Mouse (Mus musculus) cerebellum, postnatal 4 days (tissue): ENCODE measurements around the gene Naa60.
"Not testable (repeated sequence)": the region's sequence is repeated elsewhere in the genome, so short reads cannot be mapped to it uniquely, and the experiment has no call there.

ENCODE experiments used
- DNase-seq, 2 experiments: peaks; one replicate each; pipeline ENCODE4 v3.0.0; 2022; ENCODE audit warnings: low spot score in 2 of 2, mixed read lengths in 1 of 2

The Naa60 gene

DNA sequence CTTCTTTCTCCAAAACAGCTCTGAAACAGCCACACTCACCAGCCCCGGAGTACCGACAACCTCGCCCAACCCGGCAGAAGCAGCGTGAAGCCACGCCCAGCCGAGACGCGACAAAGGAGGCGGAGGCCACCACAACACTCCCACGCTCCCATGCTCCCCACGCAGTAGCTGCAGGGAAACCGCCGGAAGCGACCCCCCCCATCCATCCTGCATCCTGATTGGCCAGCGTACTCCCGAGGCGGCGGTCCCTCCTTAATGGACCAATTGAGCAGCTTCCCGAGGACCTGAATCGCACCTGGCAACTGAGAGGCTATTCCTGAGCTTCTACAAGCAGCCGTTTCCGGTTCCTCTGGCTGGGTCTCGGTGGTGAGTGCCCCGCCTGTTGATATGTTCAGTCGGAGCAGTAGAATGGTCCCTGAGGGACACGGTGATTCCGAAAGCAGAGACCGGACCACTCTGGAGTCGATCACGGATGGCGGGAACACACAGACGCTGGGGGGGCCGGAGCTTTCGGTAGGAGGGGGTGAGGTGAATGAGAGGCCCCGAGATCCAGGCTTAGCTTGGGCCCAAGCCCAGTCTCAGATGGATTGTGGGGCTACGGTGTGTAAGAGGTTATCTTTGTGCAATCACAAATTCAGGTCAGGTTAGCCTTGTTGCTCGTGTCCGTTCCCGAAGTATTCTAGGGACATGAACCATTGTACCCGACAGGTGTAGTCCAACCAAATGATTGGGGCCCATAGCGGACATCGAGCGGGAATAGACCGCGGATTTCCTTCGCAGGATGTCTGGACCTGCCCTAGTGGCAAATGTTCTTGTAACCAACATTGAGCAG lies at the start of gene Naa60:
TSS of gene Naa60 (plus strand) at position 160 of the 832 bp plus-strand sequence.
- DNase-seq, result peak; percentile 69 to 87

DNA sequence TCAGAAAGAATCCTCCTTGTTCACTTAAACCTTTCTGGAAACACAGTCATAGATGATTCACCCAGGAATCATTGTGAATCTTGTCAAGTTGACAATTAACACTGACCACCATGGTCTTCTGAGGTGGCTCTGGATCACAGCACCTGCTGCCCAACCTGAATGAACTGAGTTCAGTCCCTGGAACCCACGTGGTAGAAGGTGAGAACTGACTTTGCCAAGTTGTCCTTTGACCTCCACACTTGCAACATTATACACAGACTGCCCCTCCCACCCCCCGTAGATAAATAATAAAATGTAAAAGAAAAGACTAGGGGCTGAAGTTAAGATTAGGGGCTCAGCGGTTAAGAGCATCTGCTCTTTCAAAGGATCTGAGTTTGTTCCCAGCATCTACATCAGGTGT lies 44.2 kb upstream of the Naa60 start:
- no peak for DNase-seq

DNA sequence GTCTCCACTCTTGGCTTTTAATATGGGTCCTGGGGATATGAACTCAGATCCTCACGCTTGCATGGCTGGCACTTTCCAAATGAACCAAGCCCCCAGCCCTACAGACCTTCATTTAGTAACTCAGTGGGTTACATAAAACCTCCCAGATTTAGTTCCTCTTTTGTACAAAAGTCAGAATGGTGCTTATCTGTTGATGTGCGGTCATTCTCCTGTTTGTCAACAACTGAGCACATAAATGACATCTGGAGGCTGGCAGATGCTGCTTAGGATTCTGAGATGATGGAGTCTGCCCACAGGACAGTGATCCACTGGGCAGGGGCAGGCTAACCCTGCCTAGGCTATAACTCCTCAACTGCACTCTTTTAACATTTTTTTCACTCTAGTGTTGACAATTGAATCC lies 42.4 kb upstream of the Naa60 start:
- DNase-seq, result no peak

DNA sequence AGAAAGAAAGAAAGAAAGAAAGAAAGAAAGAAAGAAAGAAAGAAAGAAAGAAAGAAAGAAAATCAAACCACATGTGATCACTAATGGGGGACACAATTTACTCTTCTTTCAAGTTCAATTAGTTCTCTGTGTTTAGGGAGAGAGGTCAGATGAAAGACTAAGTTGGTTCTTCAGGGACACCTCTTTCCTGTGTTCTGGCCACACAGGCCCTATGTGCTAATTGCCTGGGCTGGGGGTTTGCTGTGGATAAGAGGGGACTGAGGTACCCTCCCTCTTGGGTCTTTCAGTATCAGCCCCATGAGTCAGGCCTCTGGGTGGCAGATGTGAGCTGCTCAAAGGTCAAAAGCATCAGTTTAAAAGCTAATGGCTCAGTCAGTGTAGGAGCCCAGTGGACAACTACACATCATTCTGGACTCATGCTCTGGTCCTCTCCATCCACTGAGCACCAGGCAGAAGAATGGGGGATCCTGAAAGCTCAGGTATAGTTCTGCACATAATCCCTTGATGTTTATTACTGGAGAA lies 41.5 kb upstream of the Naa60 start, which contains the start of gene Olfr15:
TSS of gene Olfr15 (plus strand) at position 291 of the 522 bp plus-strand sequence.
- DNase-seq, result no peak

DNA sequence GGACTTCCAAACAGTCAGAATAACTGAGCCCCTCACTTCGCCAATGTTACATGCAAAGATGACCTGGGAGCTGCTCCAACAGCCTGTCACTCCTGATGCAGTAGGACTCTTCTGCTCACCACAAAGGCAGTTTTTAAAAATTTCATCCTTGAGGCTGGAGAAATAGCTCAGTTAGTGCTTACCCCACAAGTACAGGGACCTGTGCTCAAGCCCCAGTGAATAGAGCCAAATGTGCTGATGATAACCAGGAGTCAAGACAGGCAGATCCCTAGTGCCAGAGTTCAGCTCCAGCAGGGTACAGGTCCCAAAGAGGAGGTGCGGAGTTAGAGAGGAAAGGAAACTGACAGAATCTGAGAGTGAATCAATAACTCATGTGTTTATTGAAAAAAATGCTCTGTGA lies 36.7 kb upstream of the Naa60 start:
- no peak for DNase-seq

DNA sequence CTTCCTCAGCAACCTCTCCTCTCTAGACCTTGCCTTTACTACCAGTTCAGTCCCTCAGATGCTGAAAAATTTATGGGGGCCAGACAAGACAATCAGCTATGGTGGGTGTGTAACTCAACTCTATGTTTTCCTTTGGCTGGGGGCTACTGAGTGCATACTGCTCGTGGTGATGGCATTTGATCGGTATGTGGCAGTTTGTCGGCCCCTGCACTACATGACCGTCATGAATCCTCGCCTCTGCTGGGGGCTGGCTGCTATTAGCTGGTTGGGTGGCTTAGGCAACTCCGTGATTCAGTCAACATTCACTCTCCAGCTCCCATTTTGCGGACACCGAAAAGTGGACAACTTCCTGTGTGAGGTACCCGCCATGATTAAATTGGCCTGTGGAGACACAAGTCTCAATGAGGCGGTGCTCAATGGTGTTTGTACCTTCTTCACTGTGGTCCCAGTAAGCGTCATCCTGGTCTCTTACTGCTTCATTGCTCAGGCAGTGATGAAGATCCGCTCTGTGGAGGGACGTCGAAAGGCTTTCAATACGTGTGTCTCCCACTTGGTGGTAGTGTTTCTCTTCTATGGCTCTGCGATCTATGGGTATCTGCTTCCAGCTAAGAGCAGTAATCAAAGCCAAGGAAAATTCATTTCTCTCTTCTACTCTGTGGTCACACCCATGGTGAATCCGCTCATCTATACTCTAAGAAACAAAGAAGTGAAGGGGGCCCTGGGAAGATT lies 32.9 kb upstream of the Naa60 start:
- DNase-seq, result no peak

DNA sequence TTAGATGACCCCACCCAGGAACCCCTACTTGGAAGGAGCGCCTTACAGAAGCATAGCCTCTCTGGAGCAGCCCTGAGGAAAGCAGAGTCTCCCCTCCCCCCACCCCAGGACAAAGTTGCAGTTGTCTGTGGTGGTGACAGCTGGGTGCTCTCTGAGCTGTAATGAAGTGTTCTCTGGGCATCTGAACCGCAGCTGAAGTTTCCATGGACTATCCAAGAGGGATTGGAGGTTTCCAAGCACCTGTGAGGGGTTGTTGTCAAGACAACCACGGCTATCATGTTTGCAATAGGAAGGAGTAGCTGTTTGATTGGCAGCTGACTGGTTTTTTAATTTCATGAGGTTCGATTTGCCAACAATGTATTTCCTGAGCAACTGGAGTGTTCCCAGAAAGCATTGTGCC lies 29.2 kb upstream of the Naa60 start:
- DNase-seq, result no peak

DNA sequence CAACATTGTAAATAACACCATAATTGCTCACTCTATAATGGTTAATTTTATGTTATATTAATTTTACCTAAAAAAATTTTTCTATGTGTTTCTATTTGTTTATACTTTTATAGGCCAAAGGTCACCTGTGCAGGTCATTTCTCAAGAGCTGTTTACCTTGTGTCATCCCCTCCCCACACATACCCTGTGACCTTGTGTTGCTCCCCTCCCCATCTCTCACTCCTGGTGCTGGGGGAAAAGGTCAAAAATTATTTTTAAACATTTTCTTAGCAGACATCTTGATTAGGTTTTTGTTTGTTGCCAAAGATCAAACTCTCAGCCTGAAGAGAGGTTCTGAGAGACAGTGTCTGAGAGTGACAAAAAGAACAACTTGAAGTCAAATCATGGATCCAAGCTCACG lies 28.4 kb upstream of the Naa60 start:
- DNase-seq, result no peak

DNA sequence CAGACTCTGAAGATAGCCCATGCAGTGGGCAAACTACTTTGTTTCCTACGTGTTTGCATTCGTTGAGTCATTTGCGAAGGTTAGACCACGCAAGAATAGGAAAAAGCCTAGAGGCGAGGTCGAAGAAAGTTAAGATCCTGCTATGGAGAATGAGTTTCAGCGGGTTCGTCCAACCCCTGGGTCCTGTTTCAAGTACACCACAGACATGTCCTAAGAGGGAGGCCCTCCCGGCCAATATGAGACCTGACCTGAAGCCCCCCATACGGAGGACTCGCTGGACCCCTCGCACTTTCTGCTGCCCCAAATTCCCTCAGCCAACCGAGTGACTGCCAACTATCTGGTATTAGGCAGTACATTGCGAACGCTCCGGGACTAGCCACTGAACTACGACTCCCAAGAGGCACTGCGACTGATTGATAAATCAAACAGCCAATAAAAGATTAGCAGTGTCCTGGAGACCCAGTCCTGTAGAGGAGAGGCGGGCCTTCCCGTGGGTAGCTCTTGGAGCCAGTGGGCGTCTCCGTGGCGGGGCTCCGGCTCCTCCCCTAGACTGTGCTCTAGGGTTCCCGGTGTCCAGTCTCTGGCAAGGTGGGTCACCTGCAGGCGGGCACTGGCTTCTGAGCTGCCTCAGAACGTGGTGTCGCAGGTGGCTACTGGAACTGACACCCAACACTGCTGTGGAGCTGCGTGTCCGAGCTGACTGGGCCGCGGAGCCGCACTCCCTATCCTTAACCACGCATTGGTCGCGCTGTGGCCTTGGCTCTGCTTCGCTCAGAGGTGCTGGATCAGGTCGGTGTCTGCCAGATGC lies 25.3 kb upstream of the Naa60 start, which contains the start of gene Zfp174:
TSS of gene Zfp174 (plus strand) at position 558 of the 808 bp plus-strand sequence.
- peak; percentile 73 to 85 for DNase-seq

DNA sequence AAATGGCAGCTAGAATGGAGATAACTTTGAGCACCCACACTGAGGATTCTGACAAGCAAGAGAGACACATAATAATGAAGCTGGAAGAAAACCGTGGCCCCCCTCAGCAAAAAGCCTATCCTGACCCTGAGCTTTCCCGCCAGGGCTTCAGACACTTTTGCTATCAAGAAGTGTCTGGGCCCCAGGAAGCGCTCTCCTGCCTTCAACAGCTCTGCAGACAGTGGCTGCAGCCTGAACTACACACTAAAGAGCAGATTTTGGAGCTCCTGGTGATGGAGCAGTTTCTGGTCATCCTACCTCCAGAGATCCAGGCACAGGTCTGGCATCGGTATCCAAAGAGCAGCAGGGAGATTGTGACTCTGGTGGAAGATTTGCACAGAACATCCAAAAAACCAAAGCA lies 24.3 kb upstream of the Naa60 start:
- DNase-seq, result peak in 1 of 2 experiments; percentile 6

DNA sequence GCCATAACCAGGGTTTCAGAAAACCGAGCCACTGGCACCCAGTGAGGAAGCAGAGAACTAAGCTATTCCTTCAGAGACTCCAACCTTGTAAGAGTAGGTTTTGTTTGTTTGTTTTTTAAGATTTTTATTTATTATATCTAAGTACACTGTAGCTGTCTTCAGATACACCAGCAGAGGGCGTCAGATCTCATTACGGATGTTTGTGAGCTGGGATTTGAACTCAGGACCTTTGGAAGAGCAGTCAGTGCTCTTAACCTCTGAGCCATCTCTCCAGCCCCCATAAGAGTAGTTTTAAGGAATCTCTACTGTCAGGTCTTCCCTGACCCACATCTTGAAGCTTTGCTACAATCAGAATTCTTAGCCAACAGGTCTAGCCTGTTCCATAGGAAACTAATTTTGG lies 23.8 kb upstream of the Naa60 start:
- no peak for DNase-seq

DNA sequence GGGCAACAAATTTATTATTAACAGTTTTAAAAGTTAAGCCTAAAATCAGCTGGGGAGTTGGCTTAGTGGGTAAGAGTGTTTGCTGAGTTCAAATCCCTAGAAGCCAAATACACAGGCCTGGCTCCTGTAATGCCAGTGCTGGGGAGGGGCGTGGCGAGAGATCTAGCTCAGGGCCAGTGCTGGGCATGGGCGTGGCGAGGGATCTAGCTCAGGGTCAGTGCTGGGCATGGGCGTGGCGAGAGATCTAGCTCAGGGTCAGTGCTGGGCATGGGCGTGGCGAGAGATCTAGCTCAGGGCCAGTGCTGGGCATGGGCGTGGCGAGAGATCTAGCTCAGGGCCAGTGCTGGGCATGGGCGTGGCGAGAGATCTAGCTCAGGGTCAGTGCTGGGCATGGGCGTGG lies 20.9 kb upstream of the Naa60 start:
- DNase-seq, result not testable (repeated sequence)

DNA sequence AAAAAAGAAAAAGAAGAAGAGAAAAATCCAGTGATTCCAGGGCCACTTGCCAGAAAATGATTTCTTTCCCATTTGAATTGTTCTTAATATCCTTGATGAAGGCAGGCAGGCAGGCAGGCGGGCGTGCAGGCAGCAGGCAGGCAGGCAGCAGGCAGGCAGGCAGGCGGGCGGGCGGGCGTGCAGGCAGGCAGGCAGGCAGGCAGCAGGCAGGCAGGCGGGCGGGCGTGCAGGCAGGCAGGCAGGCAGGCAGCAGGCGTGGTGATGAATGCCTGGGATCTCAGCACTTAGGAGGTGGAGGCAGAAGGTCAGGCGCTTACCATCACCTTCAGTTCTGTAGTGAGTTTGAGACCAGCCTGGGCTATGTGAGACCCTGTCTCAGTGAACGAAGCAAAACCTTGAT lies 19.6 kb upstream of the Naa60 start:
- no peak for DNase-seq

DNA sequence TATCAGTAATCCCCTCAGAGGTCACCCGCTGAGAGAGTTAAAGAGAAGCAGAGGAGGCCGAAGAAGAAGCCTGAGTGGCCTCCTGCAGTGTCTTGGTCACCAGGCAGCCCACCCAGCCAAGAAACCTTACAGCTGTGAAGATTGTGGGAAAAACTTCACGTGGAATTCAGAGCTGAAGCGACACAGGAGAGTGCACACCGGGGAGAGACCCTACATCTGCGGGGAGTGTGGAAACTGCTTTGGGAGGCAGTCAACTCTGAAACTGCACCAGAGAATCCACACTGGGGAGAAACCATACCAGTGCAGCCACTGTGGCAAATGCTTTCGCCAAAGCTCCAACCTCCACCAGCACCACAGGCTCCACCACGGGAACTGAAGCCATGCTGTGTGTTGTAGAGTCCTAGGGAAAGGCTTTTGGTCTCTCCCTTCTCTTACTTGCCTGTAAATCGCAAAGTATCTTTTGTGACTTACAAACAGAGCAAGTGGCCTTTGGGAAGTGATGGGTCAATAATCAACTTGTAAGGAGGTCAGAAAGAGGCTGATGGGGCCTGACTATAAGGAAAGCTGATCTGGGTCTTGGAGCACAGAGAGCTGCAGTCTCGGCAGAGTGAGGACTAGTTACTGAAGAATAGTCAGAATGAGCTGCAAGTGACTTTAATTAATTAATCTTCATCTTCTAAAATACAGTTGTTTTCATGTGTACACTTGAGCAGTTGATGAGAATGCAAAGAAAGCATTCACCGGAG lies 17.6 kb upstream of the Naa60 start:
- no peak for DNase-seq

DNA sequence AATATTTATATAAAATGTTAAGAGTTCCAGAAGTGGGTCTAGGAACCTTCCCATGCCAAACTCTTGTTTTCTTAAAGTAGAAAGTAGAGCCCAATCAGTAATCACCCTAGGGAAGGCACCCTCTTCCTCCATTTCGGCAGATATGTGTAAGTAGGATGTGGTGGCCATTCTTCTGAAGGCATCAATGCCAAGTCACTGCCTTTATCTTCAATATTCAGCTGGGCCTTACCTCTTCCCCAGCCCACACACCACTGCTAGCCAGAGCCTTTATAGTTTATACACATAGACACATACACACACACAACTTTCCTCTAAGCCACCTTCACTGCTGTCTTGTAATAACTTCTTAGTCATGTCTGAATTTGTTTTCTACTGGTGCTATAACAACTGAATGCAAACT lies 16.4 kb upstream of the Naa60 start:
- no peak for DNase-seq

DNA sequence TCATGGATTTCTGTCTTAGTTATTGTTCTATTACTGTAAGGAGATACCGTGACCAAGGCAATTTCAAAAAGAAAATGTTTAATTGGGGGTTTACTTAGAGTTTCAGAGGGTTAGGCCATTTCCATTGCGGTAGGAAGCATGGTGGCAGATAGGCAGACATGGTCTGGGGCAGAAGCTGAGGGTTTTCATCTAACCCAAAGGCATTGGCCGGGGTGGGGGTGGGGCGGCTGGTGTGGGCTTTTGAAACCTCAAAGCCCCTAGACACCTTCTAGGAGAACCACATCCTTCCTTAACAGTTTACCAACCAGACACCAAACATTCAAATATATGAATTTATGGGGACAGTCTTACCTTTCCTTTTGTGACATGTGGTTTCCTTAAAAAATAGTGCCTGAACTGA lies 12.9 kb upstream of the Naa60 start:
- DNase-seq, result no peak

DNA sequence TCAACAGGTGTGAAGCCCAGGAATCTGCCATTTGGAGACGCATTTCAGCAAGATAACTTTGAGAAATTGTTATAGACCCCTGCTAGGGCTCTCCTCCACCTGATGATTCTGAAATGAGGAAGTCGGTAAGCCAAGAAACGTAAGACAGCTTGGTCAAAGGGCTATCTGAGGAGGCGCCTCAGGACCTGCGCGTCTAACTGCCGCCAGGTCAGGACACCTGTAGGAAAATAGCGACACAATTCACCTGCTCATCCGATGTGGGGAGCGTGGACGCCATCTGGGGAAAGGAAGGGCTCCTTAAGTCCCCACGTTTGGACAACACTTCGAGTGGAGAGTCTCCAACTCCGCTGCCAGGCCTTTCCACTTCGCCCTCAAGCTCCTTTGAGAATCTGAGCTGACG lies 360 bp upstream of the Naa60 start:
- DNase-seq, result no peak

DNA sequence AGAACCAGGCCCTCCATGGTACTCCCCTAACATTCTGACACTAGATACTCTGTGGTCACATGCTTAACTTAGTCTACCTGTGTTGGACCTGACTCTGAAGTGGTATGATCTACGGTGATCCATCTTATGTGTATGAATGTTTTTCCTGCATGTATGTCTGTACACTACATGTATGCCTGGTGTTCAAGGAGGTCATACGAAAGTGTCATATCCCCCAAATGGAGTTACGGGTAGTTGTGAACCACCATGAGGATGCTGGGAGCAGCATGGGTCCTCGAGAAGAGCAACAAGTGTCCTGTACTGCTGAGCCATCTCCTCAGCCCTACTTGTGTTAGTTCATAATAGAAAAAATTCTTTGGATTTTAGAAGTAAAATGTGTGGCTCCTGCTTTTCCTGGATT lies 4.2 kb downstream of the Naa60 start:
- no peak for DNase-seq

DNA sequence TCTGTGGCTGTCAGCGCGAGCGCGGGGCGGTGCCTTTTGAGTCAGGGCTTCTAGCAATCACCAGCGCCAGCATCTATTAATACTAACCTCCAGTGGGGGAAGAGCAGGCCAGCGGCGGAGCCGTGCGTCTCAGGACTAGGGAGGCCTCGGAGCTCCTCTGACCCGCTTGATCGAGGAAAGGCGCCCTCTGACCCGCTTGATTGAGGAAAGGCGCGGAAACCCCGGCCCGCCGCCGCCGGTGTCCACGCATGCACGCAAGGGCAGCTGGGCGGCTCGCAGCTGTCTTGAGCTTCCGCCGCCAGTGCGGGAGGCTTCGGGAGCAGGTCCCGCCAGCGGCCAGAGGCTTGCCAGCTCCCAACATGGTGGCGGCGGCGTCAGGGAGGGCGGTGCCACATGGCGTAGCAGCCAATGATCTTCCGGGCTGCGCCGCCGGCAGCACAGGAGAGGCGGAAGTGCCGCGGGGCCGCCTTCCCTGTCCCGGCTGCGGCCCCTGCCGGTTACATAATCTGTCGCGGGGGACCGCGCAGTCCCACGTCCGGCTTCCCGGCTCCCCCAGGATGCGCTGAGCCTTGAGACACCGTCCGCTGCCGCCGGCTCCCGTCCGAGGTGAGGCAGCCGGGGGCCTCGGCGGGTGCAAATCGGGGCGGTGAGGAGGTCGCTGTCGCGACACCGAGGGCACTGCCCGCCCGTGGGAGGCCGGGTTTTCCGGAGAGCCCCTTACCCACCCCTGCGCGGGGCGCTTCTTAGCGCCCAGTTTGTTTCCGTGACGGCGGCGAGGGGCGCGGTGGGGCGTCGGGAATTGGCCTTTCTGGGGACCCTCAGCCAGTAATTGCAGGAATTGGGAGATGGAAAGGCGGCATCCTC lies 12.3 kb downstream of the Naa60 start, which contains the start of the genes Zfp597 and Gm20695:
TSS of gene Zfp597 (minus strand) at position 361 of the 864 bp plus-strand sequence.
TSS of gene Gm20695 (plus strand) at position 448 of the 864 bp plus-strand sequence.
- DNase-seq, result peak; percentile 92 to 96

DNA sequence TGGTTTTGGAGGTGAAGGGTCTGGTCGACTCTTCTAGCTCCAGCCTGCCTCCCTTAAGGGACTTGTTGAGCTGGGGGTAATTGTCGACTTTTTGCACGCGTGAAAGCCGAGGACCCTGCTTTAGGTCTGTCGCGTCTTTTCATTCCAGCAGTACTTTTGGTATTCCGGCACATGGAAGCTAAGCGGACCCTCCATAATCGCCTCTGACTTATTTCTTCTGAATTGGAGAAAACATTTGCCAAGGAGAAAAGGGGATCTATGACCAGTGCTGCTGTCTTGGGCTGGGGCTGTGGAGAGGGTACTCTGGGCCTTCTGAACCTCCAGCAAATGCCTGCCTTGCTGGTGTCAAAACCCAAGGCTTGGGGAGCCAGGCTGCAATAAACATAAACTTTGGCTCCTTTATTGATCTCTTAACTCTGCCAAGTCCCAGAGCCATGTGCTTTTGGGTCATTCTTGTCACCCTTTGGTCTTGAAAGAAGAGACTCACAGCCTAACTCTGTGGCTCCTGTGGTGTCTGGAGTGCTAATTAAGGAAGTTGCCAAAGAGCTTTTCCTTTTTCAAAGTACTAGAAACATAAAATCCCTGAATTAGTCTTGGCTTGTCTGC lies 13.0 kb downstream of the Naa60 start:
- DNase-seq, result no peak
